Mouse (Mus musculus) myocyte (in vitro differentiated cells): ENCODE data around the gene Cyp2f2. TPM values are rescaled to one million over a fixed set of nuclear protein-coding genes. Genes with fewer than 3 reads are reported as not detected.

ENCODE experiments used
- H3K27me3 ChIP-seq: one replicate; pipeline ENCODE4 v1.6.1; 2011; ENCODE audit not compliant: control insufficient read depth, insufficient read depth, insufficient read length
- H3K36me3 ChIP-seq: one replicate; pipeline ENCODE4 v1.6.1; 2011; ENCODE audit not compliant: control insufficient read depth, insufficient read depth
- H3K4me2 ChIP-seq: one replicate; pipeline ENCODE4 v1.6.1; 2011; ENCODE audit warnings: low read depth, control low read depth
- H3K4me3 ChIP-seq: one replicate; pipeline ENCODE4 v1.5.1; 2011; ENCODE audit warnings: mild to moderate bottlenecking, control low read depth, moderate library complexity
- H3K79me2 ChIP-seq: one replicate; pipeline ENCODE4 v1.6.1; 2011; ENCODE audit not compliant: control insufficient read depth, insufficient read depth
- H3ac ChIP-seq: one replicate; pipeline ENCODE4 v1.6.1; 2011; ENCODE audit not compliant: control insufficient read depth, insufficient read length
- CEBPB ChIP-seq: IDR thresholded peaks from 2 replicates; pipeline ENCODE4 v1.6.1; 2011; ENCODE audit warnings: mild to moderate bottlenecking, moderate library complexity; ENCODE audit not compliant: poor library complexity, insufficient read depth, severe bottlenecking
- E2F4 ChIP-seq: IDR thresholded peaks from one replicate; pipeline ENCODE4 v1.6.1; 2011; ENCODE audit warnings: mild to moderate bottlenecking, control low read depth, moderate library complexity; ENCODE audit not compliant: insufficient read depth
- MAX ChIP-seq: IDR thresholded peaks from one replicate; pipeline ENCODE4 v1.6.1; 2011; ENCODE audit warnings: low read depth, mild to moderate bottlenecking, control low read depth
- MYOD1 ChIP-seq, 3 experiments: IDR thresholded peaks; one replicate each; pipeline ENCODE4 v1.6.1; 2011; ENCODE audit warnings: control low read depth in 2 of 3, low read depth in 2 of 3, mild to moderate bottlenecking in 2 of 3, moderate library complexity in 1 of 3; ENCODE audit not compliant: insufficient read length in 2 of 3, control insufficient read depth in 1 of 3
- MYOG ChIP-seq, 3 experiments: IDR thresholded peaks; one replicate each; pipeline ENCODE4 v1.6.1; 2011; ENCODE audit warnings: control low read depth in 2 of 3, low read depth in 2 of 3, mild to moderate bottlenecking in 2 of 3; ENCODE audit not compliant: insufficient read length in 2 of 3, control insufficient read depth in 1 of 3, insufficient read depth in 1 of 3
- POLR2A ChIP-seq: IDR thresholded peaks from one replicate; pipeline ENCODE4 v1.6.1; 2011; ENCODE audit warnings: low read depth, mild to moderate bottlenecking, control low read depth, moderate library complexity; ENCODE audit not compliant: insufficient read length
- POLR2AphosphoS2 ChIP-seq: IDR thresholded peaks from one replicate; pipeline ENCODE4 v1.6.1; 2011; ENCODE audit warnings: low read depth, control low read depth; ENCODE audit not compliant: insufficient read length
- REST ChIP-seq: IDR thresholded peaks from one replicate; pipeline ENCODE4 v1.6.1; 2011; ENCODE audit warnings: mild to moderate bottlenecking, control low read depth, moderate library complexity; ENCODE audit not compliant: insufficient read depth, insufficient read length
- SRF ChIP-seq: IDR thresholded peaks from one replicate; pipeline ENCODE4 v1.6.1; 2011; ENCODE audit warnings: low read depth; ENCODE audit not compliant: control insufficient read depth, insufficient read length
- TCF12 ChIP-seq: IDR thresholded peaks from one replicate; pipeline ENCODE4 v1.6.1; 2011; ENCODE audit warnings: mild to moderate bottlenecking, control low read depth; ENCODE audit not compliant: poor library complexity, insufficient read depth, severe bottlenecking
- TCF3 ChIP-seq: IDR thresholded peaks from one replicate; pipeline ENCODE4 v1.6.1; 2011; ENCODE audit warnings: low read depth, control low read depth; ENCODE audit not compliant: insufficient read length
- USF1 ChIP-seq: IDR thresholded peaks from one replicate; pipeline ENCODE4 v1.6.1; 2011; ENCODE audit warnings: low read depth, mild to moderate bottlenecking, control low read depth, moderate library complexity
- polyA plus RNA-seq: library from polyadenylated mRNA; unstranded; fragments of >200 nt; fragmentation: generic; extraction: Trizol; gene quantifications from one replicate; pipeline ENCODE4 v1.2.1, GENCODE M21; 2012; ENCODE audit warnings: missing spikeins

Cyp2f2 gene
- polyA plus RNA-seq, 1 experiment = 0.06 TPM

- Histone ChIP-seq H3K79me2 (peaks cover 7% of the 10 kb centered on the region), H3K4me3 (peak overlapping the region; percentile 42), H3K27me3 (no peaks in the 10 kb centered on the region), H3ac (peak overlapping the region; percentile 7), H3K36me3 (peaks cover 5% of the 10 kb centered on the region), H3K4me2 (peak overlapping the region; percentile 74)
- TF ChIP-seq TCF3 (no peak), REST (no peak), MYOG (IDR thresholded peaks at IDR 0.05; ENCODE audit: control insufficient read depth in 1 of 3, insufficient read depth in 1 of 3, insufficient read length in 2 of 3, low read depth in 2 of 3) (no peak), USF1 (no peak), E2F4 (no peak), CEBPB (no peak), MAX (no peak), SRF (no peak), POLR2A (no peak), POLR2AphosphoS2 (no peak), MYOD1 (IDR thresholded peaks at IDR 0.05; ENCODE audit: control insufficient read depth in 1 of 3, insufficient read length in 2 of 3, low read depth in 2 of 3) (no peak), TCF12 (no peak)
Measured at GRCm38 (mm10) chr7:27179217-27179918, 59.7 kb downstream of the Cyp2f2 start.

DNA sequence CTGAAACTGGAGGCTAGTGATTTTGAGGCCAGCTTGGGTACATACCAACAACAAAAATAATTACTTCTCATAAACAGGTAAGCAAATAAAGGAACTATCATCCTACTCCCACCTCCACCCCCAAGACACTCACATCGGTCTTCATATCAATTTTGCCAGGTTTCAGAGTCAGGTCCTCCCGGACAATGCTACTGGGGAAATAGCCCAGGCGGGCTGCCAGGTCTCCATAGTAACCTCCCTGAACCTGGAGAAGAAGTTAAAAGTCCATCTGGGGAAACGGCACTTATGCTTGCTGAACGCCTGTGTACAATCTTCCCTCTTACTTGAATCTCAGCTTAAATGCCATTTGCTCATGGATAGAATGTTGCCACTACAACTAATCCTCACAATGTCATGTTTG is 60.3 kb downstream of the Cyp2f2 start:
- no peaks in the 10 kb centered on the region for H3K27me3 ChIP-seq
- peaks cover 8% of the 10 kb centered on the region for H3K36me3 ChIP-seq
- TF ChIP-seq MYOD1 (IDR thresholded peaks at IDR 0.05; ENCODE audit: control insufficient read depth in 1 of 3, insufficient read length in 2 of 3, low read depth in 2 of 3) (no peak), MYOG (IDR thresholded peaks at IDR 0.05; ENCODE audit: control insufficient read depth in 1 of 3, insufficient read depth in 1 of 3, insufficient read length in 2 of 3, low read depth in 2 of 3) (no peak)
- H3K79me2 ChIP-seq = peaks cover 7% of the 10 kb centered on the region
- no peak overlapping the region for H3K4me2 ChIP-seq
- no peak overlapping the region for H3K4me3 ChIP-seq
- no peak overlapping the region for H3ac ChIP-seq

DNA sequence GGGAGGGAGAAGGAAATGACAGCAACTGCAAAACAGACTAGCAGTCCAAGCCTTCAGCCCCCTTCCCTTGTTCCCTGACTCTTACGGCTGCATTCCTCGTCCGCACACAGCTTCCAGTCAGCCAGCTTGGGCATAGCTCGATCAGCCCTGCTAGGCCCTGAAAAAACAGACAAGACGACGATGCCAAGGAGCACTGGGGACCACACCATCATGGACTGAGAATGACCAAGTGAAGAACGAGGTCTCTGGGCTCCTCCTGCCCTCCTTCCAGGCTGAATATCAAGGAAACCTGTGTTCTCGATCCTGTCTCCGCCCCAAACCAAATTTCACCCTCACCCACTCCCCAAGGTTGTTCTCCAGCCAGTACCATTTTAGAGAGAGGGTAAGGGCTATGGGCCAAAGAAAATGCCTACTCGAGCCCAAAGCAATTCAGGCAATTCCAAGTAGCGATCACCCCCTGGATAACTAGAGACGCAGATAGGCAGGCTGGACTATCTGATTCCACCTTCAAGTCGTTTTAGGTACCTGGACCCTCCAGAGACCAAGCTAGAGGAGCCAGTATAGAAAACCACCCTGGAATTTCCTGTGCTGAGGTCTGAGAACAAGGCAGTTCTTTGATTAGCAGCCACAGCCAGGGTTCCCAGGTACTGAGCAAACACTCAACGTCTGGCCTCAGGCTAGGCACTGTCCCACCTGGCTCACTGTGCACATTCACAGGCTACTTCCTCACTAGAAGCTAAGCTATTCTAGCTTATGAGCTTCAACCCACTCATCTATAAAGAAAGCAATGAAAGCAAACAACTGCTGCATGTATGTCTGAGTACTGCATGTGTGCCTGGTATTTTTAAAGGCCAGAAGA is 61.4 kb downstream of the Cyp2f2 start, which contains the start of the genes Gm21983 and Mia:
Gene Gm21983, minus strand, starts transcription at position 250 of the 859 bp plus-strand sequence.
Gene Mia, minus strand, starts transcription at position 321 of the 859 bp plus-strand sequence.
- H3K36me3 ChIP-seq = peaks cover 4% of the 10 kb centered on the region
- no peak within 1 kb of the TSS for H3K4me3 ChIP-seq
- no peak within 1 kb of the TSS for H3ac ChIP-seq
- no peak within 1 kb of the TSS for H3K4me2 ChIP-seq
- no peaks in the 10 kb centered on the region for H3K27me3 ChIP-seq
- H3K79me2 ChIP-seq = peaks cover 7% of the 10 kb centered on the region
- no peak for TF ChIP-seq CEBPB
- no peak for TF ChIP-seq SRF
- TF ChIP-seq MYOG (IDR thresholded peaks at IDR 0.05; ENCODE audit: control insufficient read depth in 1 of 3, insufficient read depth in 1 of 3, insufficient read length in 2 of 3, low read depth in 2 of 3) = no peak
- no peak for TF ChIP-seq TCF3
- no peak for TF ChIP-seq USF1
- no peak for TF ChIP-seq E2F4
- TF ChIP-seq TCF12 = no peak
- no peak for TF ChIP-seq REST
- no peak for TF ChIP-seq MAX
- TF ChIP-seq MYOD1 (IDR thresholded peaks at IDR 0.05; ENCODE audit: control insufficient read depth in 1 of 3, insufficient read length in 2 of 3, low read depth in 2 of 3) = no peak
- no peak for TF ChIP-seq POLR2A
- TF ChIP-seq POLR2AphosphoS2 = no peak

DNA sequence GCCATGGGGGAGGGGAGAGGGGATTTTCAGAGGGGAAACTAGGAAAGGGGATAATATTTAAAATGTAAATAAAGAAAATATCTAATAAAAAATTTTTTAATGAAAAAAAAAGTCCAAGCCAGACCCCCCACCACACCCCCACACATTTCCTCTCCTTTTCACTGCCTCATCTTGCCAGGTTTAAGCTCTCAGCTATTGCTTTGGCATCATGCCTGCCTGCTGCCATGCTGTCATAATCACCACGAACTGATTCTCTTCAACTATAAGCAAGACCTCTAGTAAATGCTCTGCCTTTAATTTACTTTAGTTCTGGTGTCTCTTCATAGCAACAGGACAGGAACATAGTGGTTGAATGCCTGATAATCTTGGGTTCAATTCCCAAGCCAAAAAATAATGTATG is 62.8 kb downstream of the Cyp2f2 start:
- no peak for TF ChIP-seq E2F4
- no peak for TF ChIP-seq REST
- TF ChIP-seq TCF3 = no peak
- TF ChIP-seq CEBPB = no peak
- TF ChIP-seq TCF12 = no peak
- TF ChIP-seq MYOD1 (IDR thresholded peaks at IDR 0.05; ENCODE audit: control insufficient read depth in 1 of 3, insufficient read length in 2 of 3, low read depth in 2 of 3) = no peak
- TF ChIP-seq MYOG (IDR thresholded peaks at IDR 0.05; ENCODE audit: control insufficient read depth in 1 of 3, insufficient read depth in 1 of 3, insufficient read length in 2 of 3, low read depth in 2 of 3) = no peak
- no peak for TF ChIP-seq USF1
- no peak for TF ChIP-seq MAX
- TF ChIP-seq POLR2A = no peak
- no peak for TF ChIP-seq POLR2AphosphoS2
- TF ChIP-seq SRF = no peak

More for the DNA sequence above, 62.8 kb downstream of the Cyp2f2 start:
- H3K4me3 ChIP-seq = no peak overlapping the region
- no peak overlapping the region for H3ac ChIP-seq
- H3K36me3 ChIP-seq = peaks cover 7% of the 10 kb centered on the region
- H3K79me2 ChIP-seq = peaks cover 2% of the 10 kb centered on the region
- no peaks in the 10 kb centered on the region for H3K27me3 ChIP-seq
- no peak overlapping the region for H3K4me2 ChIP-seq

Other genes with a start within 250 kb of the Cyp2f2 start
- not detected for gene Cyp2a22, start 180.5 kb upstream of the Cyp2f2 start, polyA plus RNA-seq
- gene Cyp2a12, start 90.8 kb upstream of the Cyp2f2 start, polyA plus RNA-seq = not detected
- 0.02 TPM for gene Cyp2t4, start 33.8 kb downstream of the Cyp2f2 start, polyA plus RNA-seq
- 61.4 TPM for gene Egln2, start 46.9 kb downstream of the Cyp2f2 start, polyA plus RNA-seq
- 56.3 TPM for gene Rab4b, start 59.0 kb downstream of the Cyp2f2 start, polyA plus RNA-seq
- gene Gm21983, start 61.2 kb downstream of the Cyp2f2 start, polyA plus RNA-seq = not detected
- gene Mia, start 61.2 kb downstream of the Cyp2f2 start, polyA plus RNA-seq = 0.13 TPM
- gene BC024978, start 75.9 kb downstream of the Cyp2f2 start, polyA plus RNA-seq = 5.2 TPM
- gene Snrpa, start 76.4 kb downstream of the Cyp2f2 start, polyA plus RNA-seq = 166 TPM
- gene Itpkc, start 108.8 kb downstream of the Cyp2f2 start, polyA plus RNA-seq = 7.1 TPM
- 19.1 TPM for gene Coq8b, start 113.1 kb downstream of the Cyp2f2 start, polyA plus RNA-seq
- gene Numbl, start 138.5 kb downstream of the Cyp2f2 start, polyA plus RNA-seq = 28.8 TPM
- gene Ltbp4, start 217.8 kb downstream of the Cyp2f2 start, polyA plus RNA-seq = 32.5 TPM
- 18.4 TPM for gene Shkbp1, start 236.1 kb downstream of the Cyp2f2 start, polyA plus RNA-seq
- gene Gm20479, start 237.5 kb downstream of the Cyp2f2 start, polyA plus RNA-seq = 0.11 TPM